Mouse (Mus musculus): ENCODE results near the gene Myzap. TPM values are rescaled to one million over a fixed set of nuclear protein-coding genes. Genes with fewer than 3 reads are reported as not detected.

The Myzap gene
- polyA plus RNA-seq, 1 experiment from 2014 or later = 14.8 TPM

- Histone ChIP-seq H3K4me2 (replicated peaks) (no peak overlapping the region), H3K9me3 (no peaks in the 10 kb centered on the region), H3K36me3 (no peaks in the 10 kb centered on the region), H3K27ac (no peak overlapping the region), H3K9ac (no peak overlapping the region), H3K27me3 (peaks cover 9% of the 10 kb centered on the region; the same call in 1 of the 2 replicates), H3K4me3 (no peak overlapping the region), H3K4me1 (peaks cover 35% of the 10 kb centered on the region)
- ATAC-seq (ENCODE audit: low FRiP score, low read depth) = no peak
- WGBS = 49% methylated on average over 5 of the region's 5 CpGs
Observed at GRCm38 (mm10) chr9:71568323-71568942, 23.7 kb downstream of the Myzap start.

- Histone ChIP-seq H3K4me1 (peaks cover 35% of the 10 kb centered on the region), H3K9ac (no peak overlapping the region), H3K27ac (no peak overlapping the region), H3K4me2 (replicated peaks) (no peak overlapping the region), H3K4me3 (no peak overlapping the region), H3K27me3 (peaks cover 9% of the 10 kb centered on the region; the same call in 1 of the 2 replicates), H3K36me3 (no peaks in the 10 kb centered on the region), H3K9me3 (no peaks in the 10 kb centered on the region)
- no peak for ATAC-seq (ENCODE audit: low FRiP score, low read depth)
- WGBS = 67% methylated on average over 3 of the region's 3 CpGs
Observed at GRCm38 (mm10) chr9:71567391-71567790, 24.8 kb downstream of the Myzap start.

GRCm38 (mm10) chr9:71566763-71567162, 25.4 kb downstream of the Myzap start:
- H3K9ac ChIP-seq = no peak overlapping the region
- ATAC-seq (ENCODE audit: low FRiP score, low read depth) = no peak
- H3K4me2 ChIP-seq (replicated peaks) = no peak overlapping the region
- H3K36me3 ChIP-seq = no peaks in the 10 kb centered on the region
- peaks cover 35% of the 10 kb centered on the region for H3K4me1 ChIP-seq
- peaks cover 9% of the 10 kb centered on the region; the same call in 1 of the 2 replicates for H3K27me3 ChIP-seq
- H3K9me3 ChIP-seq = no peaks in the 10 kb centered on the region
- WGBS = 25% methylated on average over 4 of the region's 4 CpGs
- no peak overlapping the region for H3K27ac ChIP-seq
- no peak overlapping the region for H3K4me3 ChIP-seq

GRCm38 (mm10) chr9:71557737-71558136, 34.4 kb downstream of the Myzap start:
- H3K9ac ChIP-seq = no peak overlapping the region
- 0 out of 2 replicates have a peak, but pooled peaks cover 5% of the 10 kb centered on the region for H3K4me1 ChIP-seq
- H3K4me3 ChIP-seq = no peak overlapping the region
- WGBS = 73% methylated on average over 2 of the region's 2 CpGs
- no peak overlapping the region for H3K4me2 ChIP-seq (replicated peaks)
- no peaks in the 10 kb centered on the region; the same call in 1 of the 2 replicates for H3K9me3 ChIP-seq
- H3K36me3 ChIP-seq = no peaks in the 10 kb centered on the region
- H3K27me3 ChIP-seq = no peaks in the 10 kb centered on the region; the same call in 1 of the 2 replicates
- ATAC-seq (ENCODE audit: low FRiP score, low read depth) = no peak
- H3K27ac ChIP-seq = no peak overlapping the region

GRCm38 (mm10) chr9:71554001-71554400, 38.2 kb downstream of the Myzap start:
- Histone ChIP-seq H3K9ac (no peak overlapping the region), H3K27ac (no peak overlapping the region), H3K27me3 (no peaks in the 10 kb centered on the region; the same call in 1 of the 2 replicates), H3K4me3 (no peak overlapping the region), H3K4me1 (no peaks in the 10 kb centered on the region), H3K4me2 (replicated peaks) (no peak overlapping the region), H3K36me3 (no peaks in the 10 kb centered on the region), H3K9me3 (no peaks in the 10 kb centered on the region; the same call in 1 of the 2 replicates)
- 98% methylated on average over 3 of the region's 3 CpGs for WGBS
- ATAC-seq (ENCODE audit: low FRiP score, low read depth) = no peak

- Histone ChIP-seq H3K9me3 (no peaks in the 10 kb centered on the region; the same call in 1 of the 2 replicates), H3K27ac (no peak overlapping the region), H3K4me3 (no peak overlapping the region), H3K36me3 (no peaks in the 10 kb centered on the region), H3K9ac (no peak overlapping the region), H3K27me3 (peaks cover 18% of the 10 kb centered on the region; the same call in 1 of the 2 replicates), H3K4me2 (replicated peaks) (no peak overlapping the region), H3K4me1 (no peaks in the 10 kb centered on the region)
- WGBS = 88% methylated on average over 8 of the region's 8 CpGs
- no peak for ATAC-seq (ENCODE audit: low FRiP score, low read depth)
Observed at GRCm38 (mm10) chr9:71550176-71550575, 42.0 kb downstream of the Myzap start.

GRCm38 (mm10) chr9:71547704-71548275, 44.4 kb downstream of the Myzap start:
- H3K27ac ChIP-seq = no peak overlapping the region
- H3K36me3 ChIP-seq = no peaks in the 10 kb centered on the region
- WGBS = 72% methylated on average over 10 of the region's 10 CpGs
- no peak for ATAC-seq (ENCODE audit: low FRiP score, low read depth)
- no peaks in the 10 kb centered on the region for H3K9me3 ChIP-seq
- H3K27me3 ChIP-seq = peaks cover 18% of the 10 kb centered on the region; the same call in 1 of the 2 replicates
- no peak overlapping the region for H3K4me3 ChIP-seq
- no peak overlapping the region for H3K4me2 ChIP-seq (replicated peaks)
- no peak overlapping the region for H3K9ac ChIP-seq
- 0 out of 2 replicates have a peak, but pooled peaks cover 3% of the 10 kb centered on the region for H3K4me1 ChIP-seq

- Histone ChIP-seq H3K4me1 (peaks cover 9% of the 10 kb centered on the region), H3K27me3 (peaks cover 21% of the 10 kb centered on the region; the same call in 1 of the 2 replicates), H3K36me3 (no peaks in the 10 kb centered on the region), H3K27ac (no peak overlapping the region), H3K9me3 (no peaks in the 10 kb centered on the region), H3K4me3 (no peak overlapping the region), H3K4me2 (replicated peaks) (no peak overlapping the region), H3K9ac (no peak overlapping the region)
- no peak for ATAC-seq (ENCODE audit: low FRiP score, low read depth)
- WGBS = 91% methylated on average over 5 of the region's 5 CpGs
Observed at GRCm38 (mm10) chr9:71544831-71545230, 47.3 kb downstream of the Myzap start.

- peak; percentile 84; the same call in 1 of the 2 replicates for ATAC-seq (ENCODE audit: low FRiP score, low read depth)
- H3K27ac ChIP-seq = no peak overlapping the region
- H3K4me1 ChIP-seq = peaks cover 9% of the 10 kb centered on the region
- no peaks in the 10 kb centered on the region for H3K9me3 ChIP-seq
- H3K9ac ChIP-seq = no peak overlapping the region
- H3K4me3 ChIP-seq = no peak overlapping the region
- H3K4me2 ChIP-seq (replicated peaks) = no peak overlapping the region
- no peaks in the 10 kb centered on the region for H3K36me3 ChIP-seq
- WGBS = 21% methylated on average over 19 of the region's 19 CpGs
- peaks cover 29% of the 10 kb centered on the region for H3K27me3 ChIP-seq
Observed at GRCm38 (mm10) chr9:71543443-71544222, 48.5 kb downstream of the Myzap start.

GRCm38 (mm10) chr9:71542292-71542691, 49.9 kb downstream of the Myzap start:
- Histone ChIP-seq H3K4me1 (peaks cover 9% of the 10 kb centered on the region), H3K27me3 (peaks cover 28% of the 10 kb centered on the region), H3K27ac (no peak overlapping the region), H3K9ac (no peak overlapping the region), H3K4me3 (no peak overlapping the region), H3K36me3 (no peaks in the 10 kb centered on the region), H3K9me3 (no peaks in the 10 kb centered on the region), H3K4me2 (replicated peaks) (no peak overlapping the region)
- ATAC-seq (ENCODE audit: low FRiP score, low read depth) = no peak
- 64% methylated on average over 5 of the region's 5 CpGs for WGBS

- H3K4me2 ChIP-seq (replicated peaks) = no peak overlapping the region
- 53% methylated on average over 3 of the region's 3 CpGs for WGBS
- no peaks in the 10 kb centered on the region for H3K36me3 ChIP-seq
- no peaks in the 10 kb centered on the region for H3K9me3 ChIP-seq
- no peak for ATAC-seq (ENCODE audit: low FRiP score, low read depth)
- H3K4me1 ChIP-seq = peaks cover 9% of the 10 kb centered on the region
- no peak overlapping the region for H3K4me3 ChIP-seq
- H3K27ac ChIP-seq = no peak overlapping the region
- no peak overlapping the region for H3K9ac ChIP-seq
- H3K27me3 ChIP-seq = peaks cover 15% of the 10 kb centered on the region
Observed at GRCm38 (mm10) chr9:71540739-71541138, 51.4 kb downstream of the Myzap start.

- 92% methylated on average over 5 of the region's 5 CpGs for WGBS
- Histone ChIP-seq H3K9ac (no peak overlapping the region), H3K27me3 (peaks cover 11% of the 10 kb centered on the region), H3K4me1 (peaks cover 11% of the 10 kb centered on the region), H3K4me2 (replicated peaks) (no peak overlapping the region), H3K36me3 (no peaks in the 10 kb centered on the region), H3K9me3 (no peaks in the 10 kb centered on the region), H3K27ac (no peak overlapping the region), H3K4me3 (no peak overlapping the region)
- ATAC-seq (ENCODE audit: low FRiP score, low read depth) = no peak
Observed at GRCm38 (mm10) chr9:71535730-71536129, 56.4 kb downstream of the Myzap start.

Data from limb, embryonic 13.5 days (tissue).